ENCODE assay signal across 30 mouse cellular contexts in the genomic region with DNA sequence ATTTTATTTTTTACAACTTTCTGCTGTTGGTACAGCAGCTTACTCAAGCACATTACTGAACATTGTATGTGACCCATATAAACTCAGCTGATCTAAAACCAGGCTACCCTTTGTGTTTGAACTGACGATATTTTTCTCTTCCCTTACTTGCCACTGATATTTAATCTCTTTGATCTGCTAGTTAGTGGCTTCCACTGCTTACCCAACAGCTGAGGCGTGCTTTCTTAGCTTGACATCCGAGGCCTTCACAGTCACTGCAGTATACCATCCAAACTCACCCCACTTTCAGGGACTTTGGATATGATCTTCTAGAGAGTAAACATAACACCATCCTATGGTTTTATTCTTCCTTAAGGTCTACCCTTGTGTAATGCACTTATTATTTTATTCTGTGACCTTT. TPM values are rescaled to one million over a fixed set of nuclear protein-coding genes. Genes with fewer than 3 reads are reported as not detected.
A peak's percentile ranks its signal among the peaks of the same experiment; 100 is the strongest.
DNase-seq lines count a peak whose midpoint lies in the region; ATAC-seq and TF ChIP-seq lines count a peak whose summit lies in the region.
"Had no signal": no experiment of that assay in that cellular context is flagged by ENCODE, and none has a peak within 500 bp of the region (broad histone marks: within the 10 kb centered on the region; RNA-seq: fewer than 3 reads in every experiment).

No protein-coding gene starts in this region.

- no peak for TF ChIP-seq POLR2A in myocyte (IDR thresholded peaks at IDR 0.05; ENCODE audit: insufficient read length, low read depth)

- peaks cover 98% of the 10 kb centered on the region for H3K79me2 ChIP-seq in myocyte (ENCODE audit: control insufficient read depth, insufficient read depth)

- no peak overlapping the region for H3ac ChIP-seq in myocyte (ENCODE audit: control insufficient read depth, insufficient read length)

- H3K36me3 ChIP-seq in myocyte (ENCODE audit: control insufficient read depth, insufficient read depth): no peaks in the 10 kb centered on the region
- H3K36me3 ChIP-seq: hindbrain, embryonic 12.5 days; midbrain, embryonic 13.5 days; neural tube, embryonic 15.5 days had no signal

- DNase-seq in gastrocnemius, adult 2 months: no peak
- DNase-seq in gastrocnemius, postnatal 36 days: no peak
- no peak for DNase-seq in cerebellum, postnatal 14 days
- DNase-seq in kidney, postnatal 25 days: no peak
- DNase-seq: adrenal gland, postnatal 10 days; cerebellum, adult 11-12 months; cerebellum, postnatal 10 days; forebrain, postnatal 0 days; gastrocnemius, postnatal 14 days; heart, adult 18-20 months; heart, postnatal 36 days; kidney, adult 2 months; kidney, postnatal 4 days; layer of hippocampus, postnatal 36 days; left cerebral cortex, postnatal 4 days; liver, postnatal 0 days; lung, postnatal 36 days; right cerebral cortex, adult 18-20 months; spleen, adult 18-20 months; thymus, adult 2 months had no signal

- no peaks in the 10 kb centered on the region for H3K27me3 ChIP-seq in myocyte (ENCODE audit: control insufficient read depth, insufficient read depth, insufficient read length)
- H3K27me3 ChIP-seq: hindbrain, embryonic 12.5 days; liver, embryonic 12.5 days; megakaryocyte, embryonic 14.5 days; midbrain, embryonic 13.5 days; neural tube, embryonic 15.5 days had no signal

- TF ChIP-seq CTCF in gastrocnemius, adult 2 months (IDR thresholded peaks at IDR 0.05): no peak

- intact Hi-C loops in gastrocnemius, adult 2 months (cut with DNase I): no loop called here
- intact Hi-C loops in gastrocnemius, postnatal 36 days (cut with DNase I): no loop called here

- ATAC-seq in CD4-positive, CD25-positive, alpha-beta regulatory T cell, adult 4 months: peak; percentile 73
- 0 out of 2 replicates have a peak, but pooled peaks have one; percentile 15 for ATAC-seq in erythroid progenitor cell, adult 5-6 weeks (replicated peaks; ENCODE audit: low FRiP score, poor library complexity, severe bottlenecking)
- no peak for ATAC-seq in frontal cortex, adult (ENCODE audit: low TSS enrichment)
- ATAC-seq: forebrain, postnatal 0 days; liver, embryonic 12.5 days; liver, postnatal 0 days; midbrain, embryonic 13.5 days had no signal

- no peak overlapping the region for H3K4me3 ChIP-seq in gastrocnemius, adult 2 months
- no peak overlapping the region for H3K4me3 ChIP-seq in myocyte
- H3K4me3 ChIP-seq: hindbrain, embryonic 12.5 days; liver, embryonic 12.5 days; midbrain, embryonic 13.5 days; neural tube, embryonic 15.5 days had no signal

- H3K27ac ChIP-seq in gastrocnemius, adult 2 months: peak overlapping the region; percentile 52
- H3K27ac ChIP-seq: hindbrain, embryonic 12.5 days; liver, embryonic 12.5 days; midbrain, embryonic 13.5 days; neural tube, embryonic 15.5 days had no signal

- H3K4me2 ChIP-seq in myocyte (ENCODE audit: low read depth): peak overlapping the region; percentile 77
- H3K4me2 ChIP-seq: heart, embryonic 11.5 days; hindbrain, embryonic 12.5 days; liver, embryonic 12.5 days; midbrain, embryonic 13.5 days; neural tube, embryonic 15.5 days had no signal

TF ChIP-seq in myocyte, 11 proteins besides CTCF, POLR2A, EP300 and RAD21:
- peak in 1 of 3 experiments; percentile 31 for TF ChIP-seq MYOD1 (IDR thresholded peaks at IDR 0.05; ENCODE audit: control insufficient read depth in 1 of 3, insufficient read length in 2 of 3, low read depth in 2 of 3)
- no peak for TF ChIP-seq POLR2AphosphoS2 (IDR thresholded peaks at IDR 0.05; ENCODE audit: insufficient read length, low read depth)

RNA-seq across cellular contexts. Expression of gene Eif4e, which starts 16.6 kb away (rescaled TPM):
- 100 to 1,000 TPM; 128 to 156 TPM for total RNA-seq in gastrocnemius, adult 2 months (2021)
- total RNA-seq in gastrocnemius, postnatal 36 days (2021): 100 to 1,000 TPM; 121 TPM
- polyA plus RNA-seq in CD4-positive, CD25-positive, alpha-beta regulatory T cell, adult 4 months (2017; shearing (Covaris generic)): 100 to 1,000 TPM; 250 to 332 TPM
- 129 and 176 TPM in 2 replicates for total RNA-seq in erythroid progenitor cell, adult 5-6 weeks (2015; ENCODE audit: low replicate concordance)
- 97.2 and 160 TPM in 2 replicates for total RNA-seq in erythroid progenitor cell, adult 5-6 weeks (2017; ENCODE audit: low replicate concordance)
- 136 TPM for polyA plus RNA-seq in myocyte (2012; fragmentation: generic; extraction: Trizol)

RNA-seq across cellular contexts. Expression of gene Metap1, which starts 53.3 kb away (rescaled TPM):
- total RNA-seq in gastrocnemius, adult 2 months (2021): 10 to 100 TPM; 44.7 to 49.3 TPM
- total RNA-seq in gastrocnemius, postnatal 36 days (2021): 10 to 100 TPM; 43.6 to 44.5 TPM
- polyA plus RNA-seq in CD4-positive, CD25-positive, alpha-beta regulatory T cell, adult 4 months (2017; shearing (Covaris generic)): 10 to 100 TPM; 33.4 to 36.2 TPM
- 32.7 and 39.3 TPM in 2 replicates for total RNA-seq in erythroid progenitor cell, adult 5-6 weeks (2015; ENCODE audit: low replicate concordance)
- total RNA-seq in erythroid progenitor cell, adult 5-6 weeks (2017; ENCODE audit: low replicate concordance): 29.7 and 40.6 TPM in 2 replicates
- polyA plus RNA-seq in myocyte (2012; fragmentation: generic; extraction: Trizol): 29.0 TPM
